Mouse (Mus musculus): ENCODE results near the gene Tex14.

GRCm38 (mm10) chr11:87421760-87422201 is 16.9 kb downstream of the Tex14 start:
- TF ChIP-seq CTCF (IDR thresholded peaks at IDR 0.05; ENCODE audit: insufficient read depth, low read length) (no peak), POLR2A (IDR thresholded peaks at IDR 0.05; ENCODE audit: borderline replicate concordance, extremely low read depth, low read depth, low read length) (no peak)
